Mouse (Mus musculus) right cerebral cortex, postnatal 25 days (tissue): ENCODE results near the gene Hist1h4a.

Experiments
- DNase-seq: peaks from one replicate; pipeline ENCODE4 v3.0.0; 2022

The Hist1h4a gene

DNA sequence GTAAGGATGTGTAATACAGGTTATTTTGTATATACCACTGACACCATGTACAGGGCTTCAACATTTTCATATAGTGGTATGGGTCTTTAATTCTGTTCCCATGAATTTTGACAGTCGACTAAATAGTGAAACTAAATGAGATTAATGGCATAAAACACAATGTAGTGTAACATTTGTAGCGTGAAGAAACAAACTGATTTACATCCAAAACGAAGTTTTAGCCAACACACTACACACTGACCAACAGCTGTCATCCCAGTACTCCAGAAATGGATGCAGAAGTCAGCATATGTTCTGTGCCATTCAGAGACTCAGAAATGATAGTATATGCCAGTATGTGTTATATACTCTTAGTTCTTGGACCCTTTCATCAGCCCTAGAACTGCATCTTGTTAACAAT, 3.1 kb downstream of the Hist1h4a start:
- DNase-seq: no peak

DNA sequence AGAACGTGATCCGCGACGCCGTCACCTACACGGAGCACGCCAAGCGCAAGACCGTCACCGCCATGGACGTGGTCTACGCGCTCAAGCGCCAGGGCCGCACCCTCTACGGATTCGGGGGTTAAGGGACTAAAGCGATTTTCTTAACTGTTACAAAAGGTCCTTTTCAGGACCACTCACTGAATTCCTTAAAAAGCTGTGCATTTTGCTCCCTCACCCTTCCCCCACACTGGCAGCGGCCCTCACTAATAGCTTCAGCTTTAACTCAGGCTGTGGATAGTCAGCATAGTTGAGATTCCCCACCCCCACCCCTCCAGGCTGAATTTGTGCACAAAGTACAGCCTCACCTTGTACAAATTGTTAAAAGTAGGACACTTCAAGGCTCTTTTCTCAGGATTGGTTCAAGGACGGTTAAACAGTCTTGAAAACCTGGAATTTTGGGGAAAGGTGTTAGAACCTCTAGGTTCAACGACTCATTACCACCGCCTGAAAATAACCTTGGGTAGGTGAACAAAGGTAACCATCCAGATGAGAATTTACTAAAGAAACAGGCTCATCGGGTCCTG, 3.7 kb downstream of the Hist1h4a start:
- no peak for DNase-seq

DNA sequence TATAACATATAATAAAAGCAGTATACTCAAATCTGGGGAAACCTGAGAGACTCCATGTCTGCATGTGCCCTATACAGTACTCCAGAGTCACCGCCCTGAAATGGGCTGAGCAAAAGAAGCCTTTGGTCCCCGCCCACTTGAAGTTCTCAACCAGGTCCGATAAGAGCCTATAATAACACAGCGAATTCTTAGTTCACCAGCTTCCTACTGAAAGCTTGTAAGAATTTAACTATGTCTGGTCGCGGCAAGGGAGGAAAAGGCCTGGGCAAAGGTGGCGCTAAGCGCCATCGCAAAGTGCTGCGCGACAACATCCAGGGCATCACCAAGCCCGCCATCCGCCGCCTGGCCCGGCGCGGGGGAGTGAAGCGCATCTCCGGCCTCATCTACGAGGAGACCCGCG, 4.2 kb downstream of the Hist1h4a start, which contains the start of gene Hist1h4b:
Hist1h4b (plus strand) TSS at position 224 of the 400 bp plus-strand sequence.
- DNase-seq: peak; percentile 86

DNA sequence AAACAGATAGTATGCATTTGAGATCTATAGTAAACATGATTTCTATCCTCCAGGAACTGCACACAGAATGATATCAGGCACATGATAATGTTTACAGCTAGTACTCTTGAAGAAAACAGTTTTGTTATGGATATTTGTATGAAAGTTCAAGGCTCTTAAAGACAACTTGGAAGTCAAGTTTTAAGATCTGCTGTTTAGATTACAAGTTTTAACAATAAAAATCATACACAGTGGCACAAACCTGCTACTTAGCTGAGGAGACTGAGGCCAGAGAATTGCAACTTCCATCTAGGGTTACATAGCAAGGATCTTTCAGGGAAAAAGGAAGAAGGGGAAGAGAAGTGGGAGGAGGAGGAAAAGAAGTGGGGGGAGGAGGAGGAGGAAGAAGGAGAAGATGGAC, 6.0 kb downstream of the Hist1h4a start:
- DNase-seq: no peak

DNA sequence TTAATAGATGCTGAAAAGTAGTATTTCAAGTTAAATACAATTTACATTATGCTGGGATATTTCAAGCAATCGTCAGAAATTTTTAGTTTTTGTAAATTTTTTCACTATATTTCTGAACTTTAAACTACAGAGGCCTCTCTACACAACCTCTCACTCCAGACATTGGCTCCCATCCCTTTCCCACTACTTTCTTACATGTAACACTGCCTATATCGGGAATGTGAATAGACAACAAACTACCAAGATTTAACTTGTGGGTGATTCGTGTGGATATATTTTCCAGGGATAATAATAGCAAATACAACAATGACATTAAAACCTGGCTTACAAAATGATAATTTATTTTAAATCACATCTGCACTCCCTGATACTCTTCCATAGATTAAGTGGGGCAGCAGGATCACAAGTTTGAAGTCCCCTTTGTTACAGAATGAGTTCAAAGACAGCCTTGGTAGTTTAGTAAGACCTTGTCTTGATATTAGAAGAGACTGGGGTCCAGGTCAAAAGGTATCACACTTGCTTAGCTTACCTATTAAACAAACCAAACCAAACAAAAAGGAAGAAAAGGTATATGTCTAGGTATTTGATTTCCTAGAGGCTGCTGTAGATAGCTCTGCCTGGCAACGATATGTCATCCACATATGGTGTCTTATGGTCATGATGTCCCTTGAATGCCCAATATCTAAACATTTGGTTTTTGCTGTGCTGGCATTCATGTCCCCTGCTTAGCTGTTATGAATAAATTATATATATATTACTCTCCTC, 7.5 kb downstream of the Hist1h4a start:
- no peak for DNase-seq

DNA sequence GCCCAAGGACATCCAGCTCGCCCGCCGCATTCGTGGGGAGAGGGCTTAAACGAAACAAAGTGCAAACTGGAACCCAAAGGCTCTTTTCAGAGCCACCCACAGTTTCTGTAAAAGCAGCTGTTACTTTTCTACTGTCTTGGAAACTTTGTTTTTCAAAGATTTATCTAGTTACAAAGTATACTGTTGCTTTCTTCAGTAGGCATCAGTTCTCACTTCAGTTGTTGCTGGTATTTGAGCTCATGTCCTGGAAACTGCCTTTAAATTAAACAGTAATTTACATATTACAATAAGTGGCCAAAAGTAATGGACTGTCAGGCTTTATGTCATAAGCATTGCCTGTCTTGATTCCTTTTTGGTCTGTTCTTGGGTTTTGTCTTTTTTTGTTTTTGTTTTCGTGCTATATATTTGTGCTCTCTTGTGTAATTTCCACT, 8.3 kb downstream of the Hist1h4a start:
- DNase-seq: no peak

DNA sequence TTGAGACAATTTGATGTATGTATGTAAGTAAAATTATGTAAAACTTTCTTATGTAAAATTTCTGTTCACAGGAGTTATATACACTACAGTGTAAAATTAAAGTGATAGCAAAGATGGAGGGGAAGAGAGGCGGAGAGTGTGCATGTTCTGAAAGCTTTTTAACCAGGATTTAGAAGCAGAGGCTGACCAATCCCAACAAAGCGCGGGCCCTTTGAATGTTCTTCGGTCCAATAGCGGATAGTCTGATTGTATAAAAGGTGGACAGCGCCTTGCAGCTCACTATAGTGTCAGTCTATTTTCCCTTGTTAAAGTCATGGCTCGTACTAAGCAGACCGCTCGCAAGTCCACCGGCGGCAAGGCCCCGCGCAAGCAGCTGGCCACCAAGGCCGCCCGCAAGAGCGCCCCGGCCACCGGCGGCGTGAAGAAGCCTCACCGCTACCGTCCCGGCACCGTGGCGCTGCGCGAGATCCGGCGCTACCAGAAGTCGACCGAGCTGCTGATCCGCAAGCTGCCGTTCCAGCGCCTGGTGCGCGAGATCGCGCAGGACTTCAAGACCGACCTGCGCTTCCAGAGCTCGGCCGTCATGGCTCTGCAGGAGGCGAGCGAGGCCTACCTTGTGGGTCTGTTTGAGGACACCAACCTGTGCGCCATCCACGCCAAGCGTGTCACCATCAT, 8.8 kb downstream of the Hist1h4a start, which contains the start of gene Hist1h3b:
Hist1h3b (plus strand) TSS at position 201 of the 675 bp plus-strand sequence.
- peak; percentile 87 for DNase-seq

DNA sequence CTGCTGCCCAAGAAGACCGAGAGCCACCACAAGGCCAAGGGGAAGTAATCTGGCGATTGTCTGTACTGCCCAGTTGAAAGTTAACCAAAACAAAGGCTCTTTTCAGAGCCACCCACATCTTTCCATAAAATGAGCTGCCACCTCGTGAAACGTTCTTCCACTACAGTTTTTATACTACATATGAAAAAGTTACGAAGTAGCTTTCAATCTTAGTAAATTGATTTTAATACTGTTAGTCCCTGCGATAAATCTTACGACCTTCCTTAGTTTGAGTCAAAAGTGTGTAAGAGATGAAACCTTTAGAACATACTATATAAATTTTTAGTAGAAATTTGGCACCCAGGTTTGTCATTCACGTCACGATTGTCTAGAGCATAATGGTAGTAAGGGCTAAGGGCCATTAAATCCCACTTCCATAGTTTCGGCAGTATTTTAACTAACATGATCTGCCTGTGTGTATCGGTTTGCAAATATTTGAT, 9.5 kb downstream of the Hist1h4a start:
- no peak for DNase-seq

DNA sequence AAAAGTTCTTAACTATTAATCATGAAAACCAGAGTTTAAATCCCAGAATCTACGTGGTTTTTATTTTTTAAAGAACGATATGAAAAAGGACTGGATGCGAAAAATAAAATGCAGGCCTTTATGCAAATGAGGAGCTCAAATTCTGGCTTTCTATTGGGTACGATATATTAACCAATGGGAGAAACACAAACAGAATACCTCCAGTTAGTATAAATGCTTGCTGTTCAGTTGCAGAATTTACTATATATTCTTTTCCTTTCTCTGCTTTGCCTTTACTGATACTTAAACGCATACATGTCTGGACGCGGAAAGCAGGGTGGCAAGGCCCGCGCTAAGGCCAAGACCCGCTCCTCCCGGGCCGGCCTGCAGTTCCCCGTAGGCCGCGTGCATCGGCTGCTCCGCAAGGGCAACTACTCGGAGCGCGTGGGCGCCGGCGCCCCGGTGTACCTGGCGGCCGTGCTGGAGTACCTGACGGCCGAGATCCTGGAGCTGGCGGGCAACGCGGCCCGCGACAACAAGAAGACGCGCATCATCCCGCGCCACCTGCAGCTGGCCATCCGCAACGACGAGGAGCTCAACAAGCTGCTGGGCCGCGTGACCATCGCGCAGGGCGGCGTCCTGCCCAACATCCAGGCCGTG, 10.1 kb downstream of the Hist1h4a start, which contains the start of gene Hist1h2ab:
Hist1h2ab (plus strand) TSS at position 288 of the 639 bp plus-strand sequence.
- peak; percentile 63 for DNase-seq

DNA sequence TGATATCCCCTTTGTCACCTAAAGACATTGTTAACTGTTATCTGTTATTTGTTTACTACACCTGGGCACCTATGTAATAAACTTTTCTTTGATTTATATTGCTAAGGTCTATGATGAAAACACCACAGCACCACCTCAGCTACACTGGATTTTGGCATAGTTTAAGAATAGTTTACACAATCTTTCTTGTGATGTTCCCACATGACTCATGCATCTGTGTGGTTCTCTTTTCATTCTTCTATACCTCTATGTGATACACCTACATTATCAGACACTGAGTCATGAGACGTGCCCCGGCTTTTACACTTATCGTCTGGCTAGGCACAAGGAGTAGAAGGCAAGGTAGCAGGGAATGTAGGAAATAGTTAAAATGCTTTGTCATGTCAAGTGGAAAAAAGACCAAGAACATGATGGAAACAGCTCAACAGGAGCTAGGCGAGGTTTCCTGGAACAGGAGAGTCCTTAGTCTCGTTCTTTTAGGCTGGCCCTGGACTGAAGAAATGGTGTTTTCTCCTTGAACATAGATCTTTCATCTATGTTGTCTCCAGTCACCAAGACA, 11.4 kb downstream of the Hist1h4a start:
- DNase-seq: no peak

DNA sequence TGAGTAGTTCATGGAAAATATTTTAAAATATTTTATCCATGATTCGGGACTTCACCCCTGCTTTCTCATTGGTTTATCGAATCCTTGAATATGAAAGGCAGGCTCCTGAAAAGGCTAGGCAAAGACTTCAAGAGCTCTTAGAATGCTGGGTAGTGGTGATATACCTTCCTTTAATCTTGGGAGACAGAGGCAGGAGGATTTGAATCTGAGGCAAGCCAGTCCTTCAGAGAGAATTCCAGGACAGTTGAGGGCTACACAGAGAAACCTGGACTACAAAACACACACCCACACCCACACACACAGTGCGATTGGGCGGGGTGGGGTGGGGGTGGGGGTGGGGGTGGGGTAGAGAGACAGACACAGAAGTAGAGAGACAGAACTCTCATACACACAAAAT, 13.1 kb downstream of the Hist1h4a start:
- no peak for DNase-seq

DNA sequence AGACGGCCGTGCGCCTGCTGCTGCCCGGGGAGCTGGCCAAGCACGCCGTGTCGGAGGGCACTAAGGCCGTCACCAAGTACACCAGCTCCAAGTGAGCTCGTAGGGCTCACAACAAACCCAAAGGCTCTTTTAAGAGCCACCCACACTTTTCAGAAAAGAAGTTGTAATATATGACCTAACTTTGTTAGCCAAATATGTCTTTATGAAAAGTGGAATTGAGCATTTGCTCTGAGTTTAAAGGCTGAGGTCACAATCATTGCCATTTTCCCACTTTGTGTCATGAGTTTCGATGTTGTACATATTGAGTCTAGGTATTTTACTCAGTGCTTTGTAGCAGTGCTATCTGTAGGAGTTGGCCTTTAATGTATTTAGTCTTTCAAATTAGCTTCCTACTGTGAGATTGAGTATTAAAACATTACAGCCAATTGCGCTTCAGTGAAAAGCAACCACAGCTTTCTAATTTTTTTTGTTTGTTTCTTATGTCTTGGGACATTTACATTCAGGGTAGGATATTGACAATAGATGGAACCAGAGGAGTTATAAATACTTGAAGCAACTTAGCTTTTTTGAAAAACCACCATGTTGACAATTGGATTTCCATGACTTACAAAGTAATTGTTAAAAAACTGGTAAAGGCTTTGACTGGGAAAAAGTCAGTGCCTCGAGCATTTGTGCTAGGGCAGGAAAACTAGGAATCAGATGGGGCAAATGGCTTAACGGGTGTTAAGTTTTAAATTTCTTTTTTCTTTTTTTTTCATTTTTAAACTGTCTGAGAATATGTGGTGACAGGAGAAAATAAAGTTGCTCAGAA, 13.7 kb downstream of the Hist1h4a start:
- no peak for DNase-seq

DNA sequence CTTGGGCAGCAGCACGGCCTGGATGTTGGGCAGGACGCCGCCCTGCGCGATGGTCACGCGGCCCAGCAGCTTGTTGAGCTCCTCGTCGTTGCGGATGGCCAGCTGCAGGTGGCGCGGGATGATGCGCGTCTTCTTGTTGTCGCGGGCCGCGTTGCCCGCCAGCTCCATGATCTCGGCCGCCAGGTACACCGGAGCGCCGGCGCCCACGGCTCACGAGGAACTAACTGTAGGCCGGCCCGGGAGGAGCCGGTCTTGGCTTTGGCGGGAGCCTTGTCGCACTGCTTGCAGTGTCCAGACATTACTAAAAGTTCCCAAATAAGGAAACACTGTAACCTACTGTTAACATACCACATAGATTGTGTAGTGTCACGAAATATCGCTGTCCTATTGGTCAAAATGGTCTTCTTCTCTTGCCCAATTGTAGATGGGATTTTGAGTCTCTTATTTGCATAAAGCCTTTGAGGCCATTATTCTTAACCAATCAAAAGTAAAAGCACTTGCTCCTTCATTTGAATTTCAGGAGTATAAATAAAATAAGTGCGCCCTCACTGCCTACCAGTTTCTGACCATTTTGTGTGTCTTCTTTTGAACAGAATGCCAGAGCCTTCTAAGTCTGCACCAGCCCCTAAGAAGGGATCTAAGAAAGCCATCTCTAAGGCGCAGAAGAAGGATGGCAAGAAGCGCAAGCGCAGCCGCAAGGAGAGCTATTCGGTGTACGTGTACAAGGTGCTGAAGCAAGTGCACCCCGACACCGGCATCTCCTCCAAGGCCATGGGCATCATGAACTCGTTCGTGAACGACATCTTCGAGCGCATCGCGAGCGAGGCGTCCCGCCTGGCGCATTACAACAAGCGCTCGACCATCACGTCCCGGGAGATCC, 14.6 kb downstream of the Hist1h4a start, which contains the start of gene Hist1h2bb:
Hist1h2bb (plus strand) TSS at position 534 of the 880 bp plus-strand sequence.
- peak; percentile 81 for DNase-seq

DNA sequence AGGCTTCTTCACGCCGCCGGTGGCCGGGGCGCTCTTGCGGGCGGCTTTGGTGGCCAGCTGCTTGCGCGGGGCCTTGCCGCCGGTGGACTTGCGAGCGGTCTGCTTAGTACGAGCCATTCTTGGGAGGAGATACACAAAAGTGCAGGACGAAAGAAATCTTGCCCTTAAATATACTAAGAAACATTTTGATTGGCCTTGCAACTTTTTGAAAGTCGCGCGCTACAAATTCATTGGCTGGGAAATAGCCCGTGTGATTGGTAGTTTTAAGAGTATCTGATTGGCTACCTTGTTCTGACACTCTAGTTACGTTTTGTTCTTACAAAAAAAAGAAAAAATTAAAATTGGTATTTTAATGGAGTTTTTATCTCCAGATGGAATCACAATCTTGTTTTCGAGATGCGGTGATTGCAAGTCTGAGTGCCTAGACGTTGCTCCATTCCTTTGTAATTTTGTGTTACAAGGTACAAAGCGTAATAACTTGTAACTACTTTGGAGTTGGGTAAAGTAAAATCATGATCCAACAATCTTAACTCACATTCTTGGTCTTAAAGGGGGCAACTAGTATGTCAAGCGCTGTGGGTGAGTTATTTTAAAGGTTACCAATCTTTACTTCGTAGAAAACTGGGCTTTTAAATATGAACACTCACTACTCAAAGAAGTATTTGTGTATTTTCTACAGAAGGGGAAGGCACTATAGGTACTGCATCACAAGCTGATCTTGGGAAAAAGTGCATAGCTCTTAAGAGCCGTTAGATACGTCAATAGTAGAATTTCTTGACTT, 15.5 kb downstream of the Hist1h4a start, which contains the start of gene Hist1h3c:
Hist1h3c (minus strand) TSS at position 222 of the 781 bp plus-strand sequence.
- DNase-seq: peak; percentile 77

DNA sequence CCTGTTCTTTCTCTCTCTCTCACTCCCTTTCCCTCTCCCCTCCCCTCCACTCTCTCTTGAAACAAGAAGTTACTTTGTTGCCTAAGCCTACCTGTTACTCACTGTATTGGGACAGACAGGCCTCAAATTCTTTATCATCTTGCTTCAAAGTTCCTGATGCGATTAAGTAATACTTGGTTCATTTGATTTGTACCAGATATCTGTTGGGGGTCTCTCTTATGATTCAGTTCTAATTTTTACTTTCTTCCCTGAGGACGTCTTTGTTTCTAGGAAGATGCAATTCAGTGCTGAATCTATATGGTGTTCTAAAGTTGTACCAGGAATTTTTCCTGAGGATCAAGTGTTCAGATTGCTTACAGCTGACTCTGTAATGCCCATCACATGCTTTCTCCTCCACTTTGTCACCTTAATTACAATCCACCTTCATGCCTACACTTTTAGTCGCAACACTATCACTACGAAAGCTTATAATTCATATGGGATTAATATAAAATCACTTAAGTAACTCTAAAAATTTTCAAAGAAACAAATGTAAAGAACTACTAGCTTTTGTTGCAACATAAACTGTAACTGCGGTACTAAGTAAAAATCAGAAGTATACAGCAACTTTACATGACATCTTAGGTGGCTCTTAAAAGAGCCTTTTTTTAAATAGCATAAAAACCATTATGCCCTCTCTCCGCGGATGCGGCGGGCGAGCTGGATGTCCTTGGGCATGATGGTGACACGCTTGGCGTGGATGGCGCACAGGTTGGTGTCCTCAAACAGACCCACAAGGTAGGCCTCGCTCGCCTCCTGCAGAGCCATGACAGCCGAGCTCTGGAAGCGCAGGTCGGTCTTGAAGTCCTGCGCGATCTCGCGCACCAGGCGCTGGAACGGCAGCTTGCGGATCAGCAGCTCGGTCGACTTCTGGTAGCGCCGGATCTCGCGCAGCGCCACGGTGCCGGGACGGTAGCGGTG, 16.3 kb downstream of the Hist1h4a start:
- no peak for DNase-seq

DNA sequence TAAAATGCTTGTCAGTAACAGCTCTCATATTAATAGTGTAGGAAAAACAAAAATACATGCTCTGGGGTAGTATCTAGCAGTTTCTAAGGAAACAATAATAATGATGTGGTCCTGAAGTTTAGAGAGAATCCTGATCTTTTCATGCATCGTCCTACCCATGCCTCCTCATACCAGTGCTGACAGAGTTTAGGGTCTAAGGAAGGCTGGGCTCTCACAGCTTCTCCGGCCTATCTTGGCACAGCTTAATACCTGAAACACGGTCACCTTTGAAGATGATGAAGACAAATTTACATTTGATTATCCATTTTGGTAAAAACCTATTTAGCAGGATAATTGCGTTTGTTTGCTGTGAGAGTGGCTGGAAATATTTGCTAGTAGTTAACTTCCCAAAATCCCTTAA, 17.1 kb downstream of the Hist1h4a start:
- no peak for DNase-seq

DNA sequence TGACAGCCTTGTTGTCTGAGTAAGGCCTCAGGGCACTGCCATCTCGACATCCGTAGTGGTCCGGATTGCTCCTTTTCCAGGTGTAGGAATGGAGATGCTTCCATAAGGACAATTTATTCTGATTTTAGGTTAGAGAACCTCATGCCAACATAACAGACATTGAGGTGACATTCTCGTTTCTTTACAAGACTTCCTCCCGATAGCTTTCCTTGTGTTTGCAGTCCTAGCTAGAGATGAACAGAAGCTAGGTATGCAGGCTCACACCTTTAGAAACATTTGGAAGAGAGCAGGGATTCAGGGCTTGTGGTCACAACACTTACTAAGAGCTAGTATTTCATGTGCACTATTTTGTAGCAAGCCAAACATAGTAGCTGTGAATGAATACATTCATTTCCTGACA, 17.8 kb downstream of the Hist1h4a start:
- no peak for DNase-seq

DNA sequence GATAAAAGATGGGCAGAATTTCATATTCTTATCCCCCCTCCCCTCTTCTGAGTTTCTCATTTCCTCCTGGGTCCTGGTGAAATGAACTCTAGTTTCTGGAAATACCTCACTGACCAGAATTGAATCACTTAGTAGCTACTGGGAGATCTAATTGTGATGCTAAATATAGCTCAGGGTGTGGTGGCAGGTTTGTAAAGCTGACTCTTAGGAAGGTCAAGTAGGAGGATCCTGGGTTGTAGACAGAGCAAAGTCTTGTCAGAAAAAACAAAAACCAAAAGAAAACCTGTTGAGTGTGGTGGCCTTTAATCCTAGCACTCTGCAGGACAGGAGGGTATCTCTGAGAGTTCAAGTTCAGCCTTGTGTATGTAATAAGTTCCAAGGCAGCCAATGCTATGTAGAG, 19.0 kb downstream of the Hist1h4a start:
- DNase-seq: no peak

DNA sequence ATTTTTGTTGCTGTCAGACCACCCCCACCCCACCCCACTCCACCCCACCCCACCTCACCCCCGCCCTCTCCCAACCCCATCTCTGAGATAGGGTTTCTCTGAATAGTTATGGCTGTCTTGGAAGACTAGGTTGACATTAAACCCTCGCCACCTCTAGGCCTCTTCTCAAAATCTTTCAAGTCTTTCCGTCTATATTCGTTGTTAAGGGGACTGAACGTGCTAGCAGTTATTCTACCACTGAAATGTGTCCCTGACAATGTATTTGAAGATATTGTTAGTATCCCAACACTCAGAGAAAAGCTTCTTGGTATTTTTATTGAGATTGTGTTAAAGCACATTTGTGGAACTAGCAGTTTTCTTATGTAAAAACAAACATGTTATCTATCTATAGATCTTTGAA, 20.1 kb downstream of the Hist1h4a start:
- DNase-seq: no peak
